Mouse (Mus musculus) limb, embryonic 14.5 days (tissue): ENCODE results near the gene Gigyf1. TPM values are rescaled to one million over a fixed set of nuclear protein-coding genes. Genes with fewer than 3 reads are reported as not detected.

Experiments
- ATAC-seq: fragments of 200-750 bp; cut with Nextera tagmentation; 2 replicates; pipeline ENCODE4 v1.8.0; 2017; ENCODE audit warnings: low read depth, moderate number of reproducible peaks, moderate TSS enrichment; ENCODE audit not compliant: low FRiP score
- DNase-seq: peaks from one replicate; pipeline ENCODE4 v3.0.0-alpha.2; 2015; ENCODE audit warnings: low spot score
- H3K27ac ChIP-seq: fragments of 300-500 bp; sonication (generic); replicated peaks from 2 replicates; pipeline ENCODE4 v1.5.1; 2014; ENCODE audit warnings: low read depth, mild to moderate bottlenecking, low read length, moderate library complexity, mixed read lengths
- H3K27me3 ChIP-seq: fragments of 300-500 bp; sonication (generic); 2 replicates; pipeline ENCODE4 v1.6.1; 2014; ENCODE audit warnings: low read length, mixed read lengths; ENCODE audit not compliant: control insufficient read depth, insufficient read depth
- H3K36me3 ChIP-seq: fragments of 300-500 bp; sonication (generic); 2 replicates; pipeline ENCODE4 v1.6.1; 2014; ENCODE audit warnings: mild to moderate bottlenecking, low read length, moderate library complexity, mixed read lengths; ENCODE audit not compliant: control insufficient read depth, insufficient read depth
- H3K4me1 ChIP-seq: fragments of 300-500 bp; sonication (generic); 2 replicates; pipeline ENCODE4 v1.6.1; 2014; ENCODE audit warnings: antibody characterized with exemption, low read length, mixed read lengths; ENCODE audit not compliant: control insufficient read depth, insufficient read depth
- H3K4me2 ChIP-seq: fragments of 300-500 bp; sonication (generic); replicated peaks from 2 replicates; pipeline ENCODE4 v1.6.1; 2014; ENCODE audit warnings: low read depth, mild to moderate bottlenecking, low read length, moderate library complexity; ENCODE audit not compliant: severe bottlenecking
- H3K4me3 ChIP-seq: fragments of 300-500 bp; sonication (generic); replicated peaks from 2 replicates; pipeline ENCODE4 v1.5.1; 2014; ENCODE audit warnings: low read length
- H3K9ac ChIP-seq: fragments of 300-500 bp; sonication (generic); 2 replicates; pipeline ENCODE4 v1.6.1; 2014; ENCODE audit warnings: mild to moderate bottlenecking, low read depth, low read length, moderate library complexity; ENCODE audit not compliant: severe bottlenecking
- H3K9me3 ChIP-seq: fragments of 300-500 bp; sonication (generic); 2 replicates; pipeline ENCODE4 v1.6.1; 2016; ENCODE audit warnings: low read length; ENCODE audit not compliant: control insufficient read depth
- POLR2A ChIP-seq: fragments of 200-500 bp; IDR thresholded peaks from 2 replicates; pipeline ENCODE4 v1.8.0; 2012; ENCODE audit warnings: inconsistent platforms, mild to moderate bottlenecking, moderate library complexity, borderline replicate concordance; ENCODE audit not compliant: insufficient read depth, insufficient read length; ENCODE audit errors: extremely low read depth
- WGBS: fragments of 180-500 bp; shearing (Covaris S2); extraction: QIAGEN DNeasy Blood & Tissue Kit; methylation state at CpG from one replicate; pipeline ENCODE4 v1.1.7; 2014; 5-methylcytosine and 5-hydroxymethylcytosine counted together
- polyA plus RNA-seq, 2 experiments: library from polyadenylated mRNA; depleted of rRNA in 1 of 2; stranded (reverse) in 1 of 2; unstranded in 1 of 2; fragments of >200 nt; fragmentation: Nextera tagmentation in 1 of 2; extraction: Ambion mirVana in 1 of 2; gene quantifications; 2 replicates each; pipeline versions ENCODE4 v1.2.1 to v1.2.3; 2012 to 2014

Gigyf1 gene
- polyA plus RNA-seq, 2 experiments, result 11.8 to 45.1 TPM

- no peak for DNase-seq
- WGBS, result 39% methylated on average over 8 of the region's 8 CpGs
- no peaks in the 10 kb centered on the region for H3K9me3 ChIP-seq
- ATAC-seq, result no peak
- no peak overlapping the region for H3K27ac ChIP-seq
- no peaks in the 10 kb centered on the region for H3K36me3 ChIP-seq
- H3K4me2 ChIP-seq, result no peak overlapping the region
- no peak for TF ChIP-seq POLR2A
- 0 out of 2 replicates have a peak, but pooled peaks cover 9% of the 10 kb centered on the region for H3K27me3 ChIP-seq
- H3K4me1 ChIP-seq, result 0 out of 2 replicates have a peak, but pooled peaks cover 5% of the 10 kb centered on the region
- H3K9ac ChIP-seq, result no peak overlapping the region
- no peak overlapping the region for H3K4me3 ChIP-seq
Measured at GRCm38 (mm10) chr5:137481897-137482296, 36.5 kb upstream of the Gigyf1 start.

DNA sequence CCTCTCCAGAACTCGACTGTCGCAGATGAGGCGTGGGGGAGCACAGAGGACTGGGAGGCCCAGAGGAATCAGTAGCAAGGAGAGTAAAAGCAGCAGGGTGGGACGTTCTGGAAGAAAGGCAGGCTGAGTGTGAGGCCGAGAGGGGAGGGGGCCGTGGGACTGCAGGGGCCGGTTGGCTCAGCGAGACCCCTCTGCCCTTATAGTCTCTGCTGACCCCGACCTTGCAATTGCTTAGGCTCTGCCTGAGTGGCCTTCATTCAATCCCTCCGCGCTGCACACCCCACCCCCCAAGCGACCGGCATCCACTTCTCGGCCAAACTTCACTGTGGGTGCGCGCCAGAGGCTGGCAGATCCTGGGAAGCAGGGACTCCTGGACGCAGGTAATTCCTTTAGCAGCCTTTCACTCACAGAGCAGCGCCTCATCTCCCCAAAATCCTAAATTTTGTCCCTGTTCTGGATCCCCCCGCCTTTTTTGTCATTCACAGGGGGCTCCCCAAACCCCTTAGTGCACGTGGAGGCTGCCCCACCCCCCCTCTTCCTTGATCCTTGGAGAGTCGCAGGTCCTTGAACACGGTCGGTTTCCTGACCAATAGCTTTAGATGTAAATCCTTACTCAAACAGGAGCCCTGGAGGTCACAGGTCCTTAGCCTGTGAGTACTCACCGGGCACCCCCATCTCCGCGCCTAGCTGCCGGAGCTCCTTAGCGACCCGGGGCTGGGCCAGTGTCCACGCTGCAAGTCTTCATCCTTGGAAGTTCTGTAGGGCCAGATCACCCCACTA lies 33.1 kb upstream of the Gigyf1 start:
- no peaks in the 10 kb centered on the region for H3K36me3 ChIP-seq
- peak overlapping the region; percentile 48 for H3K9ac ChIP-seq
- no peak for DNase-seq
- H3K4me3 ChIP-seq, result peak overlapping the region; percentile 31
- WGBS, result 8% methylated on average over 28 of the region's 30 CpGs
- 0 out of 2 replicates have a peak, but pooled peaks cover 5% of the 10 kb centered on the region for H3K4me1 ChIP-seq
- 0 out of 2 replicates have a peak, but pooled peaks cover 11% of the 10 kb centered on the region for H3K27me3 ChIP-seq
- no peaks in the 10 kb centered on the region for H3K9me3 ChIP-seq
- TF ChIP-seq POLR2A, result no peak
- no peak overlapping the region for H3K27ac ChIP-seq
- peak overlapping the region; percentile 53 for H3K4me2 ChIP-seq
- ATAC-seq, result no peak

DNA sequence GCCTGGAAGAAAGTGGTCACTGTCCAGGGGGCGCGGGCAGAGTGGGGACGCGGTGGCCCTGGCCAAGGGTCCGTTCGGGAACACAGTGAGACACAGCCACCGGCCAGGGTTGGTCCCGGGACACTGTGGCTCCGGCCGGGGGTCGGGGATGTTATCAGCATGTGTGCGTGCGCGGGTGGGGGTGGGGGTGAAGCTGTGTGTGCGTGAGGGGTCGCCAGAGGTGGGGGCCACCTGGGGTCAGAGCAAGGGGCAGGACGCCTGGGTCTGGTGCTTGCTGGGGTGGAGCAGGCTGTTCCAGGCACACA lies 32.5 kb upstream of the Gigyf1 start:
- no peak for ATAC-seq
- WGBS, result 6% methylated on average over 17 of the region's 17 CpGs

DNA sequence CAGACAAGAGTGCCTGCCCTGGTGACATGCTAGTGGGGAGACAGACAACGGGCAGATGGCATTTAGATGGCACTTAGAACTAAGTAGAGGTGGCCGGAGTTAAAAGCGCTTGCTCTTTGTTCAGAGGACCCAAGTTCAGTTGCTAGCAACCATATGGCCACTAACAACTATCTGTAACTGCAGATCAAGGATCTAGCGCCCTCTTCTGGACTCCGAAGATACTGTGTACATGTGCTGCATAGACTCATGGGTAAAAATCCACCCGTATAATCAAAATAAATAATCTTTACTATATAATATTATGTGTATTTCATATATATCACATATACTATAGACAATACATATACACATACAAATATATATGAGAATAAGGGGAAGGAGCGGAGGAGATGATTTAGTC lies 30.7 kb upstream of the Gigyf1 start:
- no peak overlapping the region for H3K9ac ChIP-seq
- no peak for ATAC-seq
- no peaks in the 10 kb centered on the region for H3K9me3 ChIP-seq
- no peaks in the 10 kb centered on the region for H3K36me3 ChIP-seq
- H3K4me2 ChIP-seq, result no peak overlapping the region
- DNase-seq, result no peak
- WGBS, result 86% methylated on average over 7 of the region's 7 CpGs
- H3K4me3 ChIP-seq, result no peak overlapping the region
- H3K4me1 ChIP-seq, result 0 out of 2 replicates have a peak, but pooled peaks cover 7% of the 10 kb centered on the region
- TF ChIP-seq POLR2A, result no peak
- no peak overlapping the region for H3K27ac ChIP-seq
- H3K27me3 ChIP-seq, result 0 out of 2 replicates have a peak, but pooled peaks cover 11% of the 10 kb centered on the region

More for the DNA sequence above, 32.5 kb upstream of the Gigyf1 start:
- Histone ChIP-seq H3K27me3 (0 out of 2 replicates have a peak, but pooled peaks cover 11% of the 10 kb centered on the region), H3K36me3 (no peaks in the 10 kb centered on the region), H3K4me3 (peak overlapping the region; percentile 31), H3K9me3 (no peaks in the 10 kb centered on the region), H3K4me1 (0 out of 2 replicates have a peak, but pooled peaks cover 5% of the 10 kb centered on the region), H3K4me2 (peak overlapping the region; percentile 53), H3K27ac (no peak overlapping the region), H3K9ac (peak overlapping the region; percentile 48)
- no peak for TF ChIP-seq POLR2A
- DNase-seq, result no peak

- WGBS, result 32% methylated on average over 4 of the region's 4 CpGs
- Histone ChIP-seq H3K4me2 (no peak overlapping the region), H3K9me3 (no peaks in the 10 kb centered on the region), H3K4me1 (0 out of 2 replicates have a peak, but pooled peaks cover 2% of the 10 kb centered on the region), H3K36me3 (no peaks in the 10 kb centered on the region), H3K4me3 (no peak overlapping the region), H3K9ac (0 out of 2 replicates have a peak overlapping the region, but pooled peaks have one; percentile 16), H3K27ac (no peak overlapping the region; the same call in 1 of the 2 replicates), H3K27me3 (0 out of 2 replicates have a peak, but pooled peaks cover 5% of the 10 kb centered on the region)
- peak; percentile 58 for DNase-seq
- peak; percentile 74; the same call in 1 of the 2 replicates for ATAC-seq
- TF ChIP-seq POLR2A, result no peak
Measured at GRCm38 (mm10) chr5:137491559-137491958, 26.8 kb upstream of the Gigyf1 start.
